Mouse (Mus musculus) liver, embryonic 11.5 days (tissue): ENCODE data around the gene Eya2. TPM values are rescaled to one million over a fixed set of nuclear protein-coding genes. Genes with fewer than 3 reads are reported as not detected.
"Not testable (repeated sequence)": the region's sequence is repeated elsewhere in the genome, so short reads cannot be mapped to it uniquely, and the experiment has no call there.

Source experiments
- ATAC-seq: fragments of 200-750 bp; cut with Nextera tagmentation; replicated peaks from 2 replicates; pipeline ENCODE4 v1.8.0; 2017; ENCODE audit warnings: moderate number of reproducible peaks, mild to moderate bottlenecking, moderate TSS enrichment, moderate library complexity; ENCODE audit not compliant: low FRiP score
- DNase-seq: peaks from one replicate; pipeline ENCODE4 v3.0.0-alpha.2; 2017; ENCODE audit warnings: low spot score
- H3K27ac ChIP-seq: fragments of 300-500 bp; sonication (generic); 2 replicates; pipeline ENCODE4 v1.5.1; 2014; ENCODE audit warnings: mild to moderate bottlenecking, low read depth, low read length, control low read depth
- H3K27me3 ChIP-seq: fragments of 300-500 bp; sonication (generic); replicated peaks from 2 replicates; pipeline ENCODE4 v1.6.1; 2014; ENCODE audit warnings: low read length, mixed read lengths; ENCODE audit not compliant: control insufficient read depth, insufficient read depth
- H3K36me3 ChIP-seq: fragments of 300-500 bp; sonication (generic); 2 replicates; pipeline ENCODE4 v1.6.1; 2014; ENCODE audit warnings: mild to moderate bottlenecking, low read length, moderate library complexity, mixed read lengths; ENCODE audit not compliant: control insufficient read depth, insufficient read depth
- H3K4me1 ChIP-seq: fragments of 300-500 bp; sonication (generic); replicated peaks from 2 replicates; pipeline ENCODE4 v1.6.1; 2014; ENCODE audit warnings: low read length, mixed read lengths; ENCODE audit not compliant: control insufficient read depth, insufficient read depth
- H3K4me2 ChIP-seq: fragments of 300-500 bp; sonication (generic); 2 replicates; pipeline ENCODE4 v1.6.1; 2014; ENCODE audit warnings: mild to moderate bottlenecking, control low read depth, moderate library complexity
- H3K4me3 ChIP-seq: fragments of 300-500 bp; sonication (generic); 2 replicates; pipeline ENCODE4 v1.5.1; 2014; ENCODE audit warnings: low read depth, low read length, control low read depth
- H3K9ac ChIP-seq: fragments of 300-500 bp; sonication (generic); 2 replicates; pipeline ENCODE4 v1.6.1; 2014; ENCODE audit warnings: low read depth, low read length, control low read depth
- H3K9me3 ChIP-seq: fragments of 300-500 bp; sonication (generic); 2 replicates; pipeline ENCODE4 v1.6.1; 2016; ENCODE audit warnings: low read length, inconsistent platforms, mixed read lengths; ENCODE audit not compliant: control insufficient read depth
- WGBS: fragments of 180-500 bp; shearing (Covaris S2); extraction: QIAGEN DNeasy Blood & Tissue Kit; methylation state at CpG from one replicate; pipeline ENCODE4 v1.1.7; 2014; 5-methylcytosine and 5-hydroxymethylcytosine counted together
- polyA plus RNA-seq: library from polyadenylated mRNA; unstranded; fragments of >200 nt; fragmentation: Nextera tagmentation; extraction: Ambion mirVana; gene quantifications from 2 replicates; pipeline ENCODE4 v1.2.1, GENCODE M21; 2014

Gene Eya2
- 0.66 and 1.2 TPM in 2 replicates for polyA plus RNA-seq

- Histone ChIP-seq H3K9ac (no peak within 1 kb of the TSS), H3K27me3 (peaks cover 54% of the 10 kb centered on the region), H3K27ac (no peak within 1 kb of the TSS), H3K4me3 (peak within 1 kb of the TSS; percentile 44), H3K4me2 (peak within 1 kb of the TSS; percentile 67), H3K4me1 (no peaks in the 10 kb centered on the region), H3K9me3 (no peaks in the 10 kb centered on the region), H3K36me3 (no peaks in the 10 kb centered on the region)
- WGBS: 1% methylated on average over 74 of the region's 83 CpGs
- DNase-seq: no peak
- no peak for ATAC-seq
Observed at GRCm38 (mm10) chr2:165594907-165595675, at the start of gene Eya2. Gene Eya2 (plus strand): TSS chr2:165595032.

GRCm38 (mm10) chr2:165545687-165546086, 49.1 kb upstream of the Eya2 start:
- no peak overlapping the region for H3K9ac ChIP-seq
- WGBS: 90% methylated on average over 2 of the region's 2 CpGs
- no peaks in the 10 kb centered on the region for H3K9me3 ChIP-seq
- peaks cover 10% of the 10 kb centered on the region for H3K27me3 ChIP-seq
- H3K4me1 ChIP-seq: no peaks in the 10 kb centered on the region
- ATAC-seq (no peak), DNase-seq (no peak)
- H3K27ac ChIP-seq: no peak overlapping the region
- H3K36me3 ChIP-seq: no peaks in the 10 kb centered on the region
- no peak overlapping the region for H3K4me2 ChIP-seq
- no peak overlapping the region for H3K4me3 ChIP-seq

GRCm38 (mm10) chr2:165546341-165546740, 48.5 kb upstream of the Eya2 start:
- DNase-seq (no peak), ATAC-seq (no peak)
- H3K27ac ChIP-seq: no peak overlapping the region
- H3K9ac ChIP-seq: no peak overlapping the region
- H3K27me3 ChIP-seq: peaks cover 10% of the 10 kb centered on the region
- H3K36me3 ChIP-seq: no peaks in the 10 kb centered on the region
- H3K4me2 ChIP-seq: no peak overlapping the region
- WGBS: 61% methylated on average over 8 of the region's 8 CpGs
- no peaks in the 10 kb centered on the region for H3K9me3 ChIP-seq
- H3K4me3 ChIP-seq: no peak overlapping the region
- no peaks in the 10 kb centered on the region for H3K4me1 ChIP-seq

GRCm38 (mm10) chr2:165547410-165547809, 47.4 kb upstream of the Eya2 start:
- DNase-seq (peak; percentile 35), ATAC-seq (no peak)
- Histone ChIP-seq H3K9me3 (no peaks in the 10 kb centered on the region), H3K9ac (no peak overlapping the region), H3K4me3 (no peak overlapping the region), H3K36me3 (no peaks in the 10 kb centered on the region), H3K4me1 (no peaks in the 10 kb centered on the region), H3K4me2 (no peak overlapping the region), H3K27me3 (peaks cover 10% of the 10 kb centered on the region), H3K27ac (no peak overlapping the region)
- 35% methylated on average over 9 of the region's 9 CpGs for WGBS

GRCm38 (mm10) chr2:165548627-165549026, 46.2 kb upstream of the Eya2 start:
- H3K4me3 ChIP-seq: no peak overlapping the region
- H3K9ac ChIP-seq: no peak overlapping the region
- 74% methylated on average over 6 of the region's 6 CpGs for WGBS
- no peaks in the 10 kb centered on the region for H3K4me1 ChIP-seq
- no peaks in the 10 kb centered on the region for H3K9me3 ChIP-seq
- no peak for ATAC-seq
- H3K36me3 ChIP-seq: no peaks in the 10 kb centered on the region
- H3K27me3 ChIP-seq: peaks cover 6% of the 10 kb centered on the region; the same call in 1 of the 2 replicates
- DNase-seq: no peak
- no peak overlapping the region for H3K4me2 ChIP-seq
- H3K27ac ChIP-seq: no peak overlapping the region

- H3K4me3 ChIP-seq, H3K9ac ChIP-seq, H3K4me1 ChIP-seq, DNase-seq, H3K9me3 ChIP-seq, H3K36me3 ChIP-seq, ATAC-seq, H3K27me3 ChIP-seq, H3K4me2 ChIP-seq, H3K27ac ChIP-seq: not testable (repeated sequence)
- 67% methylated on average over 7 of the region's 7 CpGs for WGBS
Observed at GRCm38 (mm10) chr2:165550410-165550809, 44.4 kb upstream of the Eya2 start.

GRCm38 (mm10) chr2:165554066-165554465, 40.8 kb upstream of the Eya2 start:
- Histone ChIP-seq H3K27ac (no peak overlapping the region), H3K9me3 (no peaks in the 10 kb centered on the region), H3K4me3 (no peak overlapping the region), H3K4me1 (no peaks in the 10 kb centered on the region), H3K4me2 (no peak overlapping the region), H3K36me3 (no peaks in the 10 kb centered on the region), H3K9ac (no peak overlapping the region), H3K27me3 (peaks cover 5% of the 10 kb centered on the region; the same call in 1 of the 2 replicates)
- ATAC-seq (no peak), DNase-seq (no peak)
- 69% methylated on average over 9 of the region's 9 CpGs for WGBS

GRCm38 (mm10) chr2:165557278-165557677, 37.6 kb upstream of the Eya2 start:
- H3K27ac ChIP-seq: no peak overlapping the region
- no peak overlapping the region for H3K9ac ChIP-seq
- H3K36me3 ChIP-seq: no peaks in the 10 kb centered on the region
- H3K9me3 ChIP-seq: no peaks in the 10 kb centered on the region
- ATAC-seq (no peak), DNase-seq (no peak)
- H3K4me2 ChIP-seq: no peak overlapping the region
- no peak overlapping the region for H3K4me3 ChIP-seq
- H3K4me1 ChIP-seq: no peaks in the 10 kb centered on the region
- 75% methylated on average over 7 of the region's 7 CpGs for WGBS
- H3K27me3 ChIP-seq: peaks cover 12% of the 10 kb centered on the region; the same call in 1 of the 2 replicates

GRCm38 (mm10) chr2:165558916-165559315, 35.9 kb upstream of the Eya2 start:
- no peaks in the 10 kb centered on the region for H3K9me3 ChIP-seq
- no peaks in the 10 kb centered on the region for H3K36me3 ChIP-seq
- DNase-seq (no peak), ATAC-seq (no peak)
- no peak overlapping the region for H3K4me3 ChIP-seq
- H3K27me3 ChIP-seq: peaks cover 28% of the 10 kb centered on the region
- no peak overlapping the region for H3K27ac ChIP-seq
- WGBS: 49% methylated on average over 11 of the region's 11 CpGs
- no peak overlapping the region for H3K4me2 ChIP-seq
- H3K9ac ChIP-seq: no peak overlapping the region
- H3K4me1 ChIP-seq: peaks cover 7% of the 10 kb centered on the region; the same call in 1 of the 2 replicates
